In the genomic region with DNA sequence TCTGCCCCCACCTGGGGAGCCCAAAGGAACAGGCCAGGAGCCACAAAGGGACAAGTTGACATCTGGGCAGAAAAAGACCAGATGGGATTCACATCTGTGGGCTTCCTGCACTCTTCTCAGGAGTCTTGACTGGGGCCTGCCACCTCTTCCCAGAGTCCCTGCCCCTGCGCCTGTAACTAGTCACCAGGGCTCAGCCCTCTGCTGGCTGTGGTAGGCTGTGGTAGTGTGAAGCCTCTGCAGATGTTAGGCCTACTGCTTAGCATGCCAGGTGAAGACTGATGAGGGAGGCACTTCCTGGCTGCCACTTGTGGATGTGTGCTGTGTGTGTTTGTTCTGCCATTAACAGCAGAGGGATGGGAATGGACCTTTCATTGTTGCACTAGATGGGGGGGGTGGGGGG, we compare ENCODE assay signal across 8 mouse cellular contexts. TPM values are rescaled to one million over a fixed set of nuclear protein-coding genes. Genes with fewer than 3 reads are reported as not detected.
A peak's percentile ranks its signal among the peaks of the same experiment; 100 is the strongest.
DNase-seq lines count a peak whose midpoint lies in the region; ATAC-seq and TF ChIP-seq lines count a peak whose summit lies in the region.

No protein-coding gene starts in this region.

- TF ChIP-seq CTCF in lung, adult 2 months (IDR thresholded peaks at IDR 0.05; ENCODE audit: insufficient read depth, low read length) = 0 out of 2 replicates have a peak, but pooled peaks have one; percentile 13
- TF ChIP-seq CTCF in olfactory bulb, adult 2 months (IDR thresholded peaks at IDR 0.05; ENCODE audit: insufficient read depth, low read depth, low read length) = no peak

- intact Hi-C loops in gastrocnemius, postnatal 14 days (cut with DNase I; ENCODE audit: low total_unique reads) = no loop called here

- H3K27ac ChIP-seq in embryonic facial prominence, embryonic 12.5 days = no peak overlapping the region
- no peak overlapping the region for H3K27ac ChIP-seq in limb, embryonic 10.5 days
- no peak overlapping the region for H3K27ac ChIP-seq in olfactory bulb, adult 2 months (ENCODE audit: insufficient read depth, low read depth, low read length)

- 36% methylated on average over 1 of the region's 1 CpGs for WGBS in lung, adult 2 months
- 45% methylated on average over 1 of the region's 1 CpGs for WGBS in embryonic facial prominence, embryonic 12.5 days
- WGBS in limb, embryonic 10.5 days = 39% methylated on average over 1 of the region's 1 CpGs
- 29% methylated on average over 1 of the region's 1 CpGs for WGBS in olfactory bulb, adult 2 months

- DNase-seq in lung, adult 2 months = no peak
- no peak for DNase-seq in lung, postnatal 25 days (ENCODE audit: low spot score)
- no peak for DNase-seq in limb, embryonic 10.5 days (ENCODE audit: low spot score)
- DNase-seq in natural killer cell, adult 2 months (ENCODE audit: low spot score in 2 of 2) = no peak
- no peak for DNase-seq in layer of hippocampus, adult 9-11 months
- no peak for DNase-seq in gastrocnemius, postnatal 14 days

- H3K36me3 ChIP-seq in embryonic facial prominence, embryonic 12.5 days = peaks cover 31% of the 10 kb centered on the region
- peaks cover 36% of the 10 kb centered on the region for H3K36me3 ChIP-seq in limb, embryonic 10.5 days

- no peaks in the 10 kb centered on the region; the same call in 1 of the 2 replicates for H3K27me3 ChIP-seq in embryonic facial prominence, embryonic 12.5 days
- H3K27me3 ChIP-seq in limb, embryonic 10.5 days (ENCODE audit: low read depth, poor library complexity, severe bottlenecking) = peaks cover 20% of the 10 kb centered on the region

- no peak for TF ChIP-seq POLR2A in lung, adult 2 months (IDR thresholded peaks at IDR 0.05; ENCODE audit: borderline replicate concordance, extremely low read depth, low read depth, low read length)
- TF ChIP-seq POLR2A in olfactory bulb, adult 2 months (IDR thresholded peaks at IDR 0.05; ENCODE audit: insufficient read depth, low read depth, low read length) = no peak

- ATAC-seq in embryonic facial prominence, embryonic 12.5 days (ENCODE audit: insufficient number of reproducible peaks, insufficient read depth, low FRiP score, low TSS enrichment) = no peak

- peak overlapping the region; percentile 72 for H3K4me2 ChIP-seq in embryonic facial prominence, embryonic 12.5 days (replicated peaks)

- peaks cover 25% of the 10 kb centered on the region for H3K4me1 ChIP-seq in lung, adult 2 months (ENCODE audit: control insufficient read depth, insufficient read depth, low read length)
- peaks cover 32% of the 10 kb centered on the region for H3K4me1 ChIP-seq in embryonic facial prominence, embryonic 12.5 days
- peaks cover 41% of the 10 kb centered on the region for H3K4me1 ChIP-seq in limb, embryonic 10.5 days
- peaks cover 27% of the 10 kb centered on the region for H3K4me1 ChIP-seq in olfactory bulb, adult 2 months (ENCODE audit: control insufficient read depth, insufficient read depth, low read length)

- no peaks in the 10 kb centered on the region for H3K9me3 ChIP-seq in embryonic facial prominence, embryonic 12.5 days
- H3K9me3 ChIP-seq in limb, embryonic 10.5 days (replicated peaks) = no peaks in the 10 kb centered on the region

- 0 out of 2 replicates have a peak overlapping the region, but pooled peaks have one; percentile 26 for H3K9ac ChIP-seq in embryonic facial prominence, embryonic 12.5 days

- peak overlapping the region; percentile 79 for H3K4me3 ChIP-seq in lung, adult 2 months (replicated peaks; ENCODE audit: extremely low read depth, low read depth, low read length)
- H3K4me3 ChIP-seq in embryonic facial prominence, embryonic 12.5 days = peak overlapping the region; percentile 82
- H3K4me3 ChIP-seq in limb, embryonic 10.5 days = peak overlapping the region; percentile 87
- H3K4me3 ChIP-seq in olfactory bulb, adult 2 months (ENCODE audit: insufficient read depth, low read depth, low read length) = peak overlapping the region; percentile 76

RNA-seq across cellular contexts. Expression of a gene that starts 1.7 kb away (rescaled TPM):
- polyA plus RNA-seq in lung, adult 2 months (2012; rRNA removed) = 249 and 277 TPM in 2 replicates
- 38.4 and 39.4 TPM in 2 replicates for polyA plus RNA-seq in embryonic facial prominence, embryonic 12.5 days (2016; fragmentation: Nextera tagmentation; extraction: Ambion mirVana)
- polyA plus RNA-seq in limb, embryonic 10.5 days (2016; fragmentation: Nextera tagmentation; extraction: Ambion mirVana) = 29.6 and 31.8 TPM in 2 replicates
- polyA plus RNA-seq in olfactory bulb, adult 2 months (2012; ENCODE audit: insufficient read depth, insufficient read length, low replicate concordance, missing spikeins) = not detected in 2 replicates
- total RNA-seq in gastrocnemius, postnatal 14 days (2021) = 10 to 100 TPM; 57.0 to 60.7 TPM

RNA-seq across cellular contexts. Expression of a gene that starts 5.5 kb away (rescaled TPM):
- polyA plus RNA-seq in lung, adult 2 months (2012; rRNA removed) = 21.9 and 27.1 TPM in 2 replicates
- polyA plus RNA-seq in embryonic facial prominence, embryonic 12.5 days (2016; fragmentation: Nextera tagmentation; extraction: Ambion mirVana) = 10.8 and 10.9 TPM in 2 replicates
- polyA plus RNA-seq in limb, embryonic 10.5 days (2016; fragmentation: Nextera tagmentation; extraction: Ambion mirVana) = 8.8 TPM in 2 replicates
- polyA plus RNA-seq in olfactory bulb, adult 2 months (2012; ENCODE audit: insufficient read depth, insufficient read length, low replicate concordance, missing spikeins) = not detected in 2 replicates
- total RNA-seq in gastrocnemius, postnatal 14 days (2021) = 10 to 100 TPM; 25.7 to 26.0 TPM

RNA-seq across cellular contexts. Expression of a gene that starts 9.6 kb away (rescaled TPM):
- 1.0 and 1.5 TPM in 2 replicates for polyA plus RNA-seq in lung, adult 2 months (2012; rRNA removed)
- polyA plus RNA-seq in embryonic facial prominence, embryonic 12.5 days (2016; fragmentation: Nextera tagmentation; extraction: Ambion mirVana) = 0.55 TPM in 2 replicates
- polyA plus RNA-seq in limb, embryonic 10.5 days (2016; fragmentation: Nextera tagmentation; extraction: Ambion mirVana) = 0.29 and 0.36 TPM in 2 replicates
- not detected in 2 replicates for polyA plus RNA-seq in olfactory bulb, adult 2 months (2012; ENCODE audit: insufficient read depth, insufficient read length, low replicate concordance, missing spikeins)
- under 1 TPM; 0.14 to 0.22 TPM for total RNA-seq in gastrocnemius, postnatal 14 days (2021)

RNA-seq across cellular contexts. Expression of a gene that starts 21.9 kb away (rescaled TPM):
- 26.8 and 27.3 TPM in 2 replicates for polyA plus RNA-seq in lung, adult 2 months (2012; rRNA removed)
- 42.7 and 44.7 TPM in 2 replicates for polyA plus RNA-seq in embryonic facial prominence, embryonic 12.5 days (2016; fragmentation: Nextera tagmentation; extraction: Ambion mirVana)
- 38.4 and 42.1 TPM in 2 replicates for polyA plus RNA-seq in limb, embryonic 10.5 days (2016; fragmentation: Nextera tagmentation; extraction: Ambion mirVana)
- polyA plus RNA-seq in olfactory bulb, adult 2 months (2012; ENCODE audit: insufficient read depth, insufficient read length, low replicate concordance, missing spikeins) = not detected in 2 replicates
- 1 to 10 TPM; 4.1 to 4.7 TPM for total RNA-seq in gastrocnemius, postnatal 14 days (2021)

RNA-seq across cellular contexts. Expression of a gene that starts 38.4 kb away (rescaled TPM):
- polyA plus RNA-seq in lung, adult 2 months (2012; rRNA removed) = 5.5 and 8.2 TPM in 2 replicates
- polyA plus RNA-seq in embryonic facial prominence, embryonic 12.5 days (2016; fragmentation: Nextera tagmentation; extraction: Ambion mirVana) = 0.36 and 0.57 TPM in 2 replicates
- 0.13 and 0.35 TPM in 2 replicates for polyA plus RNA-seq in limb, embryonic 10.5 days (2016; fragmentation: Nextera tagmentation; extraction: Ambion mirVana)
- not detected in 2 replicates for polyA plus RNA-seq in olfactory bulb, adult 2 months (2012; ENCODE audit: insufficient read depth, insufficient read length, low replicate concordance, missing spikeins)
- total RNA-seq in gastrocnemius, postnatal 14 days (2021) = under 1 TPM; 0.16 to 0.43 TPM

Comparison
In these comparisons a context has a peak if more than half of its experiments do, and no peak if none do; other contexts are left out.
1. RNA of a gene that starts 1.7 kb away (polyA plus RNA-seq): 249 to 277 TPM in lung, adult 2 months, 38.4 to 39.4 TPM in embryonic facial prominence, embryonic 12.5 days and 29.6 to 31.8 TPM in limb, embryonic 10.5 days; not detected in olfactory bulb, adult 2 months; every median in the first group is over 10 times any median in the second.
2. Peak in every context shown above with its lines, with median percentiles within 50 percentile points of each other: H3K4me3 ChIP-seq.